Comparison of ENCODE assay signal across 12 mouse cellular contexts in genomic region chr15:103221386-103221785, GRCm38 (mm10). TPM values are rescaled to one million over a fixed set of nuclear protein-coding genes. Genes with fewer than 3 reads are reported as not detected.
DNase-seq lines count a peak whose midpoint lies in the region; ATAC-seq and TF ChIP-seq lines count a peak whose summit lies in the region.
"Had no signal": no experiment of that assay in that cellular context is flagged by ENCODE, and none has a peak within 500 bp of the region (broad histone marks: within the 10 kb centered on the region; RNA-seq: fewer than 3 reads in every experiment).

No protein-coding gene starts in this region.

- ATAC-seq in kidney, embryonic 15.5 days (replicated peaks; ENCODE audit: low FRiP score), result no peak
- ATAC-seq in embryonic facial prominence, embryonic 14.5 days (ENCODE audit: low read depth), result no peak

- 73% methylated on average over 1 of the region's 1 CpGs for WGBS in kidney, embryonic 15.5 days
- WGBS in embryonic facial prominence, embryonic 14.5 days, result 77% methylated on average over 1 of the region's 1 CpGs

- DNase-seq in heart, adult 11 months, result peak; percentile 33
- no peak for DNase-seq in heart, adult 9 months (ENCODE audit: low spot score in 2 of 2)
- DNase-seq in kidney, postnatal 36 days, result no peak
- peak; percentile 79 for DNase-seq in 416B (ENCODE audit: low read depth)
- peak; percentile 32 for DNase-seq in embryonic facial prominence, embryonic 14.5 days (ENCODE audit: low spot score)
- no peak for DNase-seq in gastrocnemius, adult 2 months
- no peak for DNase-seq in urinary bladder, adult 2 months (ENCODE audit: low spot score)
- DNase-seq: cerebellum, adult 11 months; right cerebral cortex, postnatal 14 days had no signal

- TF ChIP-seq CTCF in gastrocnemius, adult 2 months (IDR thresholded peaks at IDR 0.05), result no peak

- intact Hi-C loops in gastrocnemius, adult 2 months (cut with DNase I), result no loop called here

- H3K27me3 ChIP-seq in kidney, embryonic 15.5 days, result no peaks in the 10 kb centered on the region
- no peaks in the 10 kb centered on the region for H3K27me3 ChIP-seq in embryonic facial prominence, embryonic 14.5 days (replicated peaks; ENCODE audit: control insufficient read depth, insufficient read depth, low read length)
- H3K27me3 ChIP-seq: CH12.LX had no signal

- peaks cover 24% of the 10 kb centered on the region for H3K4me1 ChIP-seq in kidney, embryonic 15.5 days
- H3K4me1 ChIP-seq in embryonic facial prominence, embryonic 14.5 days (ENCODE audit: control insufficient read depth, insufficient read depth, low read length), result peaks cover 15% of the 10 kb centered on the region; the same call in 1 of the 2 replicates

- H3K4me3 ChIP-seq in kidney, embryonic 15.5 days (replicated peaks), result no peak overlapping the region
- no peak overlapping the region for H3K4me3 ChIP-seq in embryonic facial prominence, embryonic 14.5 days (ENCODE audit: low read depth, low read length)
- no peak overlapping the region for H3K4me3 ChIP-seq in gastrocnemius, adult 2 months

- H3K4me2 ChIP-seq in kidney, embryonic 15.5 days, result no peak overlapping the region
- no peak overlapping the region for H3K4me2 ChIP-seq in embryonic facial prominence, embryonic 14.5 days (ENCODE audit: low read depth, low read length)

- H3K9ac ChIP-seq in kidney, embryonic 15.5 days, result no peak overlapping the region
- H3K9ac ChIP-seq in embryonic facial prominence, embryonic 14.5 days (ENCODE audit: low read depth, low read length), result no peak overlapping the region

- H3K27ac ChIP-seq in kidney, embryonic 15.5 days, result peak overlapping the region; percentile 72
- H3K27ac ChIP-seq in embryonic facial prominence, embryonic 14.5 days (replicated peaks; ENCODE audit: low read depth, low read length), result peak overlapping the region; percentile 63
- H3K27ac ChIP-seq in gastrocnemius, adult 2 months, result no peak overlapping the region; the same call in 1 of the 2 replicates

- no peaks in the 10 kb centered on the region for H3K9me3 ChIP-seq in kidney, embryonic 15.5 days (replicated peaks)
- H3K9me3 ChIP-seq in embryonic facial prominence, embryonic 14.5 days (ENCODE audit: control insufficient read depth, low read length), result no peaks in the 10 kb centered on the region

- H3K36me3 ChIP-seq in kidney, embryonic 15.5 days, result 0 out of 2 replicates have a peak, but pooled peaks cover 11% of the 10 kb centered on the region
- no peaks in the 10 kb centered on the region for H3K36me3 ChIP-seq in embryonic facial prominence, embryonic 14.5 days (ENCODE audit: control insufficient read depth, insufficient read depth, low read length)

RNA-seq across cellular contexts. Expression of gene Cbx5, which starts 18.2 kb away (rescaled TPM):
- 124 and 125 TPM in 2 replicates for polyA plus RNA-seq in kidney, embryonic 15.5 days (2015; fragmentation: Nextera tagmentation; extraction: Ambion mirVana)
- 112 and 126 TPM in 2 replicates for polyA plus RNA-seq in embryonic facial prominence, embryonic 14.5 days (2014; fragmentation: Nextera tagmentation; extraction: Ambion mirVana)
- 10 to 100 TPM; 24.4 to 36.6 TPM for total RNA-seq in gastrocnemius, adult 2 months (2021)
- polyA plus RNA-seq in urinary bladder, adult 2 months (2012; rRNA removed), result 23.9 and 24.4 TPM in 2 replicates

RNA-seq across cellular contexts. Expression of gene Hnrnpa1, which starts 18.8 kb away (rescaled TPM):
- 1,025 and 1,038 TPM in 2 replicates for polyA plus RNA-seq in kidney, embryonic 15.5 days (2015; fragmentation: Nextera tagmentation; extraction: Ambion mirVana)
- 573 and 661 TPM in 2 replicates for polyA plus RNA-seq in embryonic facial prominence, embryonic 14.5 days (2014; fragmentation: Nextera tagmentation; extraction: Ambion mirVana)
- 10 to 100 TPM; 93.9 to 98.7 TPM for total RNA-seq in gastrocnemius, adult 2 months (2021)
- 323 and 341 TPM in 2 replicates for polyA plus RNA-seq in urinary bladder, adult 2 months (2012; rRNA removed)

RNA-seq across cellular contexts. Expression of gene Nfe2, which starts 36.8 kb away (rescaled TPM):
- polyA plus RNA-seq in kidney, embryonic 15.5 days (2015; fragmentation: Nextera tagmentation; extraction: Ambion mirVana), result 5.1 and 6.2 TPM in 2 replicates
- polyA plus RNA-seq in embryonic facial prominence, embryonic 14.5 days (2014; fragmentation: Nextera tagmentation; extraction: Ambion mirVana), result 2.1 and 2.5 TPM in 2 replicates
- not detected for total RNA-seq in gastrocnemius, adult 2 months (2021)
- 0.28 and 0.34 TPM in 2 replicates for polyA plus RNA-seq in urinary bladder, adult 2 months (2012; rRNA removed)
- total RNA-seq: CH12.LX; layer of hippocampus, postnatal 14 days had no signal

RNA-seq across cellular contexts. Expression of gene Copz1, which starts 51.1 kb away (rescaled TPM):
- 298 and 300 TPM in 2 replicates for polyA plus RNA-seq in kidney, embryonic 15.5 days (2015; fragmentation: Nextera tagmentation; extraction: Ambion mirVana)
- polyA plus RNA-seq in embryonic facial prominence, embryonic 14.5 days (2014; fragmentation: Nextera tagmentation; extraction: Ambion mirVana), result 274 and 289 TPM in 2 replicates
- total RNA-seq in gastrocnemius, adult 2 months (2021), result 10 to 100 TPM; 38.5 to 41.4 TPM
- 125 and 135 TPM in 2 replicates for polyA plus RNA-seq in urinary bladder, adult 2 months (2012; rRNA removed)

RNA-seq across cellular contexts. Expression of gene Smug1, which starts 54.5 kb away (rescaled TPM):
- polyA plus RNA-seq in kidney, embryonic 15.5 days (2015; fragmentation: Nextera tagmentation; extraction: Ambion mirVana), result 17.7 and 18.0 TPM in 2 replicates
- polyA plus RNA-seq in embryonic facial prominence, embryonic 14.5 days (2014; fragmentation: Nextera tagmentation; extraction: Ambion mirVana), result 14.9 and 18.4 TPM in 2 replicates
- 10 to 100 TPM; 10.8 to 12.7 TPM for total RNA-seq in gastrocnemius, adult 2 months (2021)
- 15.1 and 18.5 TPM in 2 replicates for polyA plus RNA-seq in urinary bladder, adult 2 months (2012; rRNA removed)

Comparison
In these comparisons a context has a peak if more than half of its experiments do, and no peak if none do; other contexts are left out.
1. DNase-seq: peak in heart, adult 11 months (single experiment), 416B (single experiment) and embryonic facial prominence, embryonic 14.5 days (single experiment); none in heart, adult 9 months (0 of 2), kidney, postnatal 36 days (0 of 2), gastrocnemius, adult 2 months (single experiment) and urinary bladder, adult 2 months (single experiment).